Mouse (Mus musculus) stomach, postnatal 0 days (tissue): ENCODE data around the gene Rps6.

Source experiments
- CTCF ChIP-seq: IDR thresholded peaks from 2 replicates; pipeline ENCODE4 v1.5.1; 2016; ENCODE audit warnings: antibody characterized with exemption, low read depth, mild to moderate bottlenecking, moderate library complexity
- EP300 ChIP-seq: optimal IDR thresholded peaks from 2 replicates; pipeline ENCODE3; 2016; ENCODE audit warnings: antibody characterized with exemption

GRCm38 (mm10) chr4:86886160-86886878 lies 29.1 kb upstream of the Rps6 start:
- TF ChIP-seq CTCF: no peak
- no peak for TF ChIP-seq EP300
